In genomic region chr2:30578006-30578405, GRCm38 (mm10) we compare ENCODE assay signal across 24 mouse cellular contexts. TPM values are rescaled to one million over a fixed set of nuclear protein-coding genes. Genes with fewer than 3 reads are reported as not detected.
"Had no signal": no experiment of that assay in that cellular context is flagged by ENCODE, and none has a peak within 500 bp of the region (broad histone marks: within the 10 kb centered on the region; RNA-seq: fewer than 3 reads in every experiment).

No protein-coding gene starts in this region.

- H3K9me3 ChIP-seq: liver, embryonic 15.5 days; lung, embryonic 15.5 days; megakaryocyte, embryonic 14.5 days; neural tube, embryonic 15.5 days had no signal

- H3K4me2 ChIP-seq: liver, embryonic 15.5 days; lung, embryonic 15.5 days; midbrain, embryonic 11.5 days; midbrain, embryonic 13.5 days; neural tube, embryonic 13.5 days; neural tube, embryonic 15.5 days had no signal

- H3K9ac ChIP-seq: liver, embryonic 15.5 days; liver, postnatal 0 days; lung, embryonic 15.5 days; midbrain, embryonic 13.5 days; neural tube, embryonic 13.5 days; neural tube, embryonic 15.5 days had no signal

- H3K27me3 ChIP-seq: liver, embryonic 15.5 days; lung, embryonic 15.5 days; midbrain, embryonic 13.5 days; neural tube, embryonic 13.5 days; neural tube, embryonic 15.5 days had no signal

- H3K4me1 ChIP-seq: liver, embryonic 15.5 days; lung, embryonic 15.5 days; midbrain, embryonic 13.5 days; neural tube, embryonic 13.5 days; neural tube, embryonic 15.5 days had no signal

- H3K4me3 ChIP-seq: liver, embryonic 15.5 days; lung, embryonic 15.5 days; megakaryocyte, embryonic 14.5 days; midbrain, embryonic 13.5 days; myocyte; neural tube, embryonic 13.5 days; neural tube, embryonic 15.5 days had no signal

- H3K27ac ChIP-seq: liver, embryonic 15.5 days; lung, embryonic 15.5 days; macrophage; midbrain, embryonic 13.5 days; neural tube, embryonic 13.5 days; neural tube, embryonic 15.5 days had no signal

- H3K36me3 ChIP-seq: liver, embryonic 15.5 days; lung, embryonic 15.5 days; midbrain, embryonic 13.5 days; neural tube, embryonic 13.5 days; neural tube, embryonic 15.5 days had no signal

- ATAC-seq: liver, postnatal 0 days; lung, postnatal 0 days; midbrain, embryonic 13.5 days had no signal

- DNase-seq: liver, postnatal 0 days; lung, adult 2 months; lung, postnatal 14 days; lung, postnatal 36 days; retina, postnatal 1 day; right cerebral cortex, adult 18-20 months; right cerebral cortex, postnatal 25 days; right cerebral cortex, postnatal 4 days; spleen, adult 18-20 months; thymus, adult 18-20 months; thymus, postnatal 14 days; thymus, postnatal 36 days had no signal

RNA-seq across cellular contexts. Expression of gene Cstad, which starts 16.8 kb away (rescaled TPM):
- total RNA-seq: megakaryocyte progenitor cell, adult 5-6 weeks had no signal
- polyA plus RNA-seq: liver, embryonic 15.5 days; small intestine, adult 2 months had no signal
